Mouse (Mus musculus) lung, adult 2 months (tissue): ENCODE measurements around the gene Usp2.

Experiments used
- CTCF ChIP-seq: fragments of 200-500 bp; IDR thresholded peaks from 2 replicates; pipeline ENCODE4 v1.5.1; 2011; ENCODE audit warnings: mild to moderate bottlenecking, low read length, control low read depth; ENCODE audit not compliant: insufficient read depth
- POLR2A ChIP-seq: fragments of 200-500 bp; IDR thresholded peaks from 2 replicates; pipeline ENCODE4 v1.6.1; 2011; ENCODE audit warnings: low read depth, mild to moderate bottlenecking, control low read depth, low read length, borderline replicate concordance; ENCODE audit errors: extremely low read depth

- no peak for TF ChIP-seq CTCF
- no peak for TF ChIP-seq POLR2A
Measured at GRCm38 (mm10) chr9:44070113-44070843, 3.5 kb downstream of the Usp2 start.
